Mouse (Mus musculus): ENCODE measurements around the gene Babam1. TPM values are rescaled to one million over a fixed set of nuclear protein-coding genes. Genes with fewer than 3 reads are reported as not detected.

Babam1 gene
- polyA plus RNA-seq, 1 experiment from 2014 or later, result 109 TPM

- no peak overlapping the region for H3K9ac ChIP-seq (ENCODE audit: low read length)
- DNase-seq (ENCODE audit: low spot score) (no peak), ATAC-seq (ENCODE audit: insufficient read depth, low FRiP score, low TSS enrichment) (no peak)
- H3K4me1 ChIP-seq (ENCODE audit: control insufficient read depth, insufficient read depth, low read length), result peaks cover 9% of the 10 kb centered on the region
- H3K4me3 ChIP-seq (ENCODE audit: low read depth, low read length), result no peak overlapping the region
- no peaks in the 10 kb centered on the region for H3K9me3 ChIP-seq (ENCODE audit: control insufficient read depth, low read length)
- no peaks in the 10 kb centered on the region for H3K27me3 ChIP-seq (ENCODE audit: control insufficient read depth, insufficient read depth, low read length)
- peaks cover 4% of the 10 kb centered on the region for H3K36me3 ChIP-seq (ENCODE audit: control insufficient read depth, insufficient read depth, low read length)
- H3K27ac ChIP-seq (ENCODE audit: low read depth, low read length), result no peak overlapping the region
- no peak overlapping the region for H3K4me2 ChIP-seq (ENCODE audit: low read depth)
These were observed 4.8 kb downstream of the Babam1 start for GRCm38 (mm10) chr8:71401454-71401853.

GRCm38 (mm10) chr8:71402446-71402964 is 5.8 kb downstream of the Babam1 start:
- Histone ChIP-seq H3K36me3 (ENCODE audit: control insufficient read depth, insufficient read depth, low read length) (peaks cover 4% of the 10 kb centered on the region), H3K4me1 (ENCODE audit: control insufficient read depth, insufficient read depth, low read length) (peaks cover 11% of the 10 kb centered on the region), H3K27me3 (ENCODE audit: control insufficient read depth, insufficient read depth, low read length) (no peaks in the 10 kb centered on the region), H3K4me3 (ENCODE audit: low read depth, low read length) (no peak overlapping the region), H3K9ac (ENCODE audit: low read length) (no peak overlapping the region), H3K27ac (ENCODE audit: low read depth, low read length) (no peak overlapping the region), H3K9me3 (ENCODE audit: control insufficient read depth, low read length) (no peaks in the 10 kb centered on the region), H3K4me2 (ENCODE audit: low read depth) (no peak overlapping the region)
- ATAC-seq (ENCODE audit: insufficient read depth, low FRiP score, low TSS enrichment) (no peak), DNase-seq (ENCODE audit: low spot score) (no peak)
- 91% methylated on average over 9 of the region's 9 CpGs for WGBS

- no peak for DNase-seq (ENCODE audit: low spot score)
These were observed 6.6 kb downstream of the Babam1 start for GRCm38 (mm10) chr8:71403107-71403885.

GRCm38 (mm10) chr8:71404011-71404410 is 7.3 kb downstream of the Babam1 start:
- Histone ChIP-seq H3K9me3 (ENCODE audit: control insufficient read depth, low read length) (no peaks in the 10 kb centered on the region), H3K9ac (ENCODE audit: low read length) (no peak overlapping the region), H3K4me1 (ENCODE audit: control insufficient read depth, insufficient read depth, low read length) (peaks cover 7% of the 10 kb centered on the region; the same call in 1 of the 2 replicates), H3K36me3 (ENCODE audit: control insufficient read depth, insufficient read depth, low read length) (peaks cover 4% of the 10 kb centered on the region; the same call in 1 of the 2 replicates), H3K4me2 (ENCODE audit: low read depth) (no peak overlapping the region), H3K4me3 (ENCODE audit: low read depth, low read length) (no peak overlapping the region), H3K27ac (ENCODE audit: low read depth, low read length) (no peak overlapping the region), H3K27me3 (ENCODE audit: control insufficient read depth, insufficient read depth, low read length) (no peaks in the 10 kb centered on the region)
- 92% methylated on average over 8 of the region's 8 CpGs for WGBS
- DNase-seq (ENCODE audit: low spot score), result no peak
- ATAC-seq (ENCODE audit: insufficient read depth, low FRiP score, low TSS enrichment), result no peak

More at GRCm38 (mm10) chr8:71403107-71403885, 6.6 kb downstream of the Babam1 start:
- no peak overlapping the region for H3K27ac ChIP-seq (ENCODE audit: low read depth, low read length)
- peaks cover 4% of the 10 kb centered on the region for H3K36me3 ChIP-seq (ENCODE audit: control insufficient read depth, insufficient read depth, low read length)
- no peak overlapping the region for H3K4me3 ChIP-seq (ENCODE audit: low read depth, low read length)
- H3K4me2 ChIP-seq (ENCODE audit: low read depth), result no peak overlapping the region
- no peaks in the 10 kb centered on the region for H3K9me3 ChIP-seq (ENCODE audit: control insufficient read depth, low read length)
- H3K4me1 ChIP-seq (ENCODE audit: control insufficient read depth, insufficient read depth, low read length), result peaks cover 7% of the 10 kb centered on the region; the same call in 1 of the 2 replicates
- ATAC-seq (ENCODE audit: insufficient read depth, low FRiP score, low TSS enrichment), result no peak
- 89% methylated on average over 6 of the region's 6 CpGs for WGBS
- no peak overlapping the region for H3K9ac ChIP-seq (ENCODE audit: low read length)
- H3K27me3 ChIP-seq (ENCODE audit: control insufficient read depth, insufficient read depth, low read length), result no peaks in the 10 kb centered on the region

GRCm38 (mm10) chr8:71404951-71405351 is 8.3 kb downstream of the Babam1 start:
- no peaks in the 10 kb centered on the region for H3K27me3 ChIP-seq (ENCODE audit: control insufficient read depth, insufficient read depth, low read length)
- no peak overlapping the region for H3K9ac ChIP-seq (ENCODE audit: low read length)
- H3K4me1 ChIP-seq (ENCODE audit: control insufficient read depth, insufficient read depth, low read length), result peaks cover 7% of the 10 kb centered on the region; the same call in 1 of the 2 replicates
- 89% methylated on average over 9 of the region's 9 CpGs for WGBS
- H3K27ac ChIP-seq (ENCODE audit: low read depth, low read length), result no peak overlapping the region
- no peaks in the 10 kb centered on the region for H3K9me3 ChIP-seq (ENCODE audit: control insufficient read depth, low read length)
- no peak overlapping the region for H3K4me3 ChIP-seq (ENCODE audit: low read depth, low read length)
- H3K36me3 ChIP-seq (ENCODE audit: control insufficient read depth, insufficient read depth, low read length), result peaks cover 4% of the 10 kb centered on the region; the same call in 1 of the 2 replicates
- DNase-seq (ENCODE audit: low spot score) (no peak), ATAC-seq (ENCODE audit: insufficient read depth, low FRiP score, low TSS enrichment) (no peak)
- no peak overlapping the region for H3K4me2 ChIP-seq (ENCODE audit: low read depth)

- H3K9me3 ChIP-seq (ENCODE audit: control insufficient read depth, low read length), result no peaks in the 10 kb centered on the region
- H3K27ac ChIP-seq (ENCODE audit: low read depth, low read length), result 0 out of 2 replicates have a peak within 1 kb of the TSS, but pooled peaks have one; percentile 35
- H3K27me3 ChIP-seq (ENCODE audit: control insufficient read depth, insufficient read depth, low read length), result no peaks in the 10 kb centered on the region
- peaks cover 7% of the 10 kb centered on the region; the same call in 1 of the 2 replicates for H3K4me1 ChIP-seq (ENCODE audit: control insufficient read depth, insufficient read depth, low read length)
- peak within 1 kb of the TSS; percentile 90 for H3K4me2 ChIP-seq (ENCODE audit: low read depth)
- peak within 1 kb of the TSS; percentile 74 for H3K4me3 ChIP-seq (ENCODE audit: low read depth, low read length)
- 17% methylated on average over 33 of the region's 33 CpGs for WGBS
- peaks cover 4% of the 10 kb centered on the region; the same call in 1 of the 2 replicates for H3K36me3 ChIP-seq (ENCODE audit: control insufficient read depth, insufficient read depth, low read length)
- peak within 1 kb of the TSS; percentile 65 for H3K9ac ChIP-seq (ENCODE audit: low read length)
- ATAC-seq (ENCODE audit: insufficient read depth, low FRiP score, low TSS enrichment) (peak; percentile 89), DNase-seq (ENCODE audit: low spot score) (peak; percentile 97)
These were observed 8.9 kb downstream of the Babam1 start, which contains the start of gene Ankle1 for GRCm38 (mm10) chr8:71405401-71406098. Ankle1 (plus strand) TSS chr8:71406010.

- DNase-seq (ENCODE audit: low spot score), result peak; percentile 80
- H3K4me3 ChIP-seq (ENCODE audit: low read depth, low read length), result peak overlapping the region; percentile 74
- H3K27ac ChIP-seq (ENCODE audit: low read depth, low read length), result no peak overlapping the region
- H3K9ac ChIP-seq (ENCODE audit: low read length), result peak overlapping the region; percentile 65
- H3K36me3 ChIP-seq (ENCODE audit: control insufficient read depth, insufficient read depth, low read length), result peaks cover 4% of the 10 kb centered on the region; the same call in 1 of the 2 replicates
- peaks cover 7% of the 10 kb centered on the region; the same call in 1 of the 2 replicates for H3K4me1 ChIP-seq (ENCODE audit: control insufficient read depth, insufficient read depth, low read length)
- H3K27me3 ChIP-seq (ENCODE audit: control insufficient read depth, insufficient read depth, low read length), result no peaks in the 10 kb centered on the region
- under 1% methylated on average over 55 of the region's 55 CpGs for WGBS
- ATAC-seq (ENCODE audit: insufficient read depth, low FRiP score, low TSS enrichment), result peak; percentile 71
- H3K9me3 ChIP-seq (ENCODE audit: control insufficient read depth, low read length), result no peaks in the 10 kb centered on the region
- peak overlapping the region; percentile 90 for H3K4me2 ChIP-seq (ENCODE audit: low read depth)
These were observed 9.7 kb downstream of the Babam1 start for GRCm38 (mm10) chr8:71406099-71407015.

- no peak overlapping the region for H3K9ac ChIP-seq (ENCODE audit: low read length)
- no peak overlapping the region; the same call in 1 of the 2 replicates for H3K4me2 ChIP-seq (ENCODE audit: low read depth)
- H3K9me3 ChIP-seq (ENCODE audit: control insufficient read depth, low read length), result no peaks in the 10 kb centered on the region
- DNase-seq (ENCODE audit: low spot score) (no peak), ATAC-seq (ENCODE audit: insufficient read depth, low FRiP score, low TSS enrichment) (no peak)
- no peak overlapping the region for H3K4me3 ChIP-seq (ENCODE audit: low read depth, low read length)
- peaks cover 7% of the 10 kb centered on the region; the same call in 1 of the 2 replicates for H3K4me1 ChIP-seq (ENCODE audit: control insufficient read depth, insufficient read depth, low read length)
- H3K36me3 ChIP-seq (ENCODE audit: control insufficient read depth, insufficient read depth, low read length), result peaks cover 4% of the 10 kb centered on the region; the same call in 1 of the 2 replicates
- 97% methylated on average over 14 of the region's 14 CpGs for WGBS
- no peaks in the 10 kb centered on the region for H3K27me3 ChIP-seq (ENCODE audit: control insufficient read depth, insufficient read depth, low read length)
- no peak overlapping the region for H3K27ac ChIP-seq (ENCODE audit: low read depth, low read length)
These were observed 10.8 kb downstream of the Babam1 start for GRCm38 (mm10) chr8:71407441-71407840.

All from neural tube, embryonic 11.5 days (tissue).